Mouse (Mus musculus): ENCODE measurements at regions not wholly inside any gene's neighbourhood (a gene's known extent, or its start where the extent isn't known, plus 50 kb on each side); places are given as distances from the start of the nearest gene placed in this dataset.
A peak's percentile ranks its signal among the peaks of the same experiment; 100 is the strongest.

DNA sequence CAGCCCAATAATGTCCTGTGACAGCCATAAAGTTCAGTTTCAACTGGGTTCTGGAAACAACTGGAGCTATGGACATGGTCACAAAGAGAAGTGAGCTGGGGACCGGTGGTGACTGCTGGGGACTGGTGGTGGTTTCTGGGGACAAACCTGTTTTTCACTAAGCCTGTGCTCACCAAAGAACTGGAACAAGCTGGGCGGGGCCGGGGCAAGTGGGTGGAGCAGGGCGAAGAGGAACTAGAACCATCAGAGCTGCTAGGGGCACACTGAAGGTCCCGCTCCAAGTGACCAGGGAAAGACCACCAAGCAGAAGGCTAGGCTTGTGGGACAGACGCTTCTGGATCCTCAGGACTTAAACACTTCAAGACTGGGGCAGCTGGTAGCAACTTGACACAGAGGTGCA is 424.7 kb downstream of the Ptpru start:
- H3K4me2 ChIP-seq (replicated peaks), result no peak overlapping the region
- H3K9me3 ChIP-seq, result no peaks in the 10 kb centered on the region
- ATAC-seq (replicated peaks), result no peak
- no peaks in the 10 kb centered on the region for H3K27me3 ChIP-seq
- no peaks in the 10 kb centered on the region for H3K36me3 ChIP-seq
- 84% methylated on average over 6 of the region's 6 CpGs for WGBS
- no peak overlapping the region for H3K9ac ChIP-seq (replicated peaks)
- no peak overlapping the region for H3K27ac ChIP-seq (replicated peaks)
- no peak overlapping the region for H3K4me3 ChIP-seq
- H3K4me1 ChIP-seq, result peaks cover 25% of the 10 kb centered on the region

DNA sequence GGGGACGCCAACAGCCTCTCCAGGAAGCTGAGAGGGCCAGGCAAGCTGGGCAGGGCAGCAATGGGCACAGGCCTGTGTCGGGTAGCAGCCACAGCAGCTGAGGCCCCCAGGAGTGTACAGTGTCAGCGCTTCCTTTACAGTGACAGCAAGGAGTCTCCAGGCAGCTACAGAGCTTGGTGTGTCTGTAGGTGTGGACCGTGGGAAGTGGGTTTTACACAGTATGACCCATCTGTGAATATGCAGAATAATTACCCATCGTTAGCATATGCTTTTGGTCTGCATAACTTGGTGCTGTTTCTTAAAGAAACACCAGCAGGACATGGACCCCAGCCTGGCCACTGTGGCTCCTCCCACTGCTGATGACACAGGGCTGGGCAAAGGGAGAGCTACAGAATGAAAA is 422.6 kb downstream of the Ptpru start:
- WGBS, result 73% methylated on average over 5 of the region's 5 CpGs

DNA sequence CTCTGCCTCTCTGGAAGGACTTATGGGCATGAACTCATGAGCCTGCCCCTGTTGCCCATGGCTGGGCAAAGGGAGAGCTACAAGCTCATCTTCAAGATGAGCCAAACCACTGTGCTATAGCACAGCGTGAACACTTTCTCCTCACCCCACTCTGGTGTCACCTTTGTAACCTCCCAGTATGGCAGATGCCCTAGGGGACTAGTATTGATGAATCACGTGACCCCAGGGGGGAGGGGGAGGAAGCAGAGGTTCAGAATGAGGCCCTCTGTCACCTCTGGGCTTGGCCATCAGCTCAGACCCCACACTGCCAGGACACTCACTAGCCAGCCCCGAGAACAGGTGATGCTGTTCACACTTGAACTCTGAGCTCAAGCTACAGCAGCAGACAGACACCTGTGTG is 421.9 kb downstream of the Ptpru start:
- Histone ChIP-seq H3K27ac (replicated peaks) (no peak overlapping the region), H3K4me2 (replicated peaks) (no peak overlapping the region), H3K4me1 (peaks cover 25% of the 10 kb centered on the region), H3K36me3 (no peaks in the 10 kb centered on the region), H3K9me3 (no peaks in the 10 kb centered on the region), H3K27me3 (no peaks in the 10 kb centered on the region), H3K9ac (replicated peaks) (no peak overlapping the region), H3K4me3 (no peak overlapping the region)
- no peak for ATAC-seq (replicated peaks)
- 64% methylated on average over 3 of the region's 3 CpGs for WGBS

More for the DNA sequence above, 422.6 kb downstream of the Ptpru start:
- Histone ChIP-seq H3K4me2 (replicated peaks) (no peak overlapping the region), H3K4me1 (peaks cover 25% of the 10 kb centered on the region), H3K9ac (replicated peaks) (no peak overlapping the region), H3K36me3 (no peaks in the 10 kb centered on the region), H3K9me3 (no peaks in the 10 kb centered on the region), H3K4me3 (no peak overlapping the region), H3K27ac (replicated peaks) (no peak overlapping the region), H3K27me3 (no peaks in the 10 kb centered on the region)
- no peak for ATAC-seq (replicated peaks)

GRCm38 (mm10) chr4:131417159-131417748 is 420.8 kb downstream of the Ptpru start:
- WGBS, result 60% methylated on average over 14 of the region's 14 CpGs
- Histone ChIP-seq H3K36me3 (no peaks in the 10 kb centered on the region), H3K4me2 (replicated peaks) (no peak overlapping the region), H3K27ac (replicated peaks) (0 out of 2 replicates have a peak overlapping the region, but pooled peaks have one; percentile 25), H3K9me3 (no peaks in the 10 kb centered on the region), H3K9ac (replicated peaks) (no peak overlapping the region), H3K27me3 (no peaks in the 10 kb centered on the region), H3K4me3 (no peak overlapping the region), H3K4me1 (peaks cover 16% of the 10 kb centered on the region)
- ATAC-seq (replicated peaks), result no peak; the same call in 1 of the 2 replicates

DNA sequence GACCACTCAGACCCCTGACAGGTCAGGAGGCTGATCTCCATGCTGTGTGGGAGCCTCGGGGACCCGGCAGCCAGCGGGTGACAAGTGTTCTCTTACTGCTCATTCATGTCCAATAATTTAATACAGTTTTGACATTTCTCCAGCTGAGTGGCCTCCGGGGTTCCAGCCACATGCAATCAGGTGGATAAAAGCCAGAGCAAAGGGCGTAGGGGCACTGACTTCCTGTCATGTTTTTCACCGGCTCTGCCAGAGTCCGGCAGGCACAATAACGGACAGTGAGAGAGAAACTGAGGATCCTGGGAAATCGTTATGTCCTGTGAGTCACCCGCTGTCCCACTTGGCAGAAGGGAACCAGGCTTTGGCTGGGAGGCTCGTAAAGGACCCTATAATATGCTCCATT is 412.8 kb downstream of the Ptpru start:
- ATAC-seq (replicated peaks), result no peak

GRCm38 (mm10) chr4:131427871-131428270 is 410.2 kb downstream of the Ptpru start:
- H3K9me3 ChIP-seq, result no peaks in the 10 kb centered on the region
- peaks cover 13% of the 10 kb centered on the region for H3K4me1 ChIP-seq
- no peaks in the 10 kb centered on the region for H3K36me3 ChIP-seq
- H3K9ac ChIP-seq (replicated peaks), result no peak overlapping the region
- no peaks in the 10 kb centered on the region for H3K27me3 ChIP-seq
- ATAC-seq (replicated peaks), result no peak
- no peak overlapping the region for H3K4me2 ChIP-seq (replicated peaks)
- H3K4me3 ChIP-seq, result no peak overlapping the region
- H3K27ac ChIP-seq (replicated peaks), result no peak overlapping the region
- 95% methylated on average over 7 of the region's 7 CpGs for WGBS

More for the DNA sequence above, 412.8 kb downstream of the Ptpru start:
- no peak overlapping the region for H3K9ac ChIP-seq (replicated peaks)
- H3K4me2 ChIP-seq (replicated peaks), result no peak overlapping the region
- H3K36me3 ChIP-seq, result no peaks in the 10 kb centered on the region
- no peak overlapping the region for H3K4me3 ChIP-seq
- peaks cover 9% of the 10 kb centered on the region for H3K4me1 ChIP-seq
- H3K9me3 ChIP-seq, result no peaks in the 10 kb centered on the region
- no peaks in the 10 kb centered on the region for H3K27me3 ChIP-seq
- 56% methylated on average over 11 of the region's 11 CpGs for WGBS
- no peak overlapping the region for H3K27ac ChIP-seq (replicated peaks)

DNA sequence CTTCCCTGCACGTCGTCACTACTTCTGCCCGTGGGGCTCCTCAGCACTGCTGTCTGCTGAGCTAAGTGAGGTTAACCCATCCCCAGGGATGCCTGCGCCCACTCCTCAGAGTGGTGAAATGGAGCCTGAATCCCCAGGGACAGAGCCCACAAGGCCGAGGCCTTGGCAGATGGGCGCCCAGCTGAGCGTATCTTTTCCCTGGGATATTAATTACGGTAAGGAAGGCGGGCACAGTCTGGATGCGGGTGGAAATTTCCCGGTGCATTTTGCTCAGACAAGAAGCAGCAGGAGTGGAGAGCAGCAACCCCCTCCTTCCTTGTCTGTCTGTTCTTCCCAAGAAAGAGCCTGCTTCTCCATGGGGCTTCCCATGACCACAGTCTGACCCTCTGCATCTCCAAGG is 408.7 kb downstream of the Ptpru start:
- 0 out of 2 replicates have a peak, but pooled peaks have one; percentile 21 for ATAC-seq (replicated peaks)
- no peak overlapping the region for H3K4me3 ChIP-seq
- no peaks in the 10 kb centered on the region for H3K27me3 ChIP-seq
- no peak overlapping the region for H3K4me2 ChIP-seq (replicated peaks)
- H3K9ac ChIP-seq (replicated peaks), result no peak overlapping the region
- H3K4me1 ChIP-seq, result peaks cover 16% of the 10 kb centered on the region
- 0 out of 2 replicates have a peak overlapping the region, but pooled peaks have one; percentile 17 for H3K27ac ChIP-seq (replicated peaks)
- WGBS, result 47% methylated on average over 11 of the region's 11 CpGs
- no peaks in the 10 kb centered on the region for H3K36me3 ChIP-seq
- H3K9me3 ChIP-seq, result no peaks in the 10 kb centered on the region

GRCm38 (mm10) chr4:131430420-131430819 is 407.7 kb downstream of the Ptpru start:
- no peak for ATAC-seq (replicated peaks)
- H3K4me3 ChIP-seq, result no peak overlapping the region
- no peak overlapping the region for H3K4me2 ChIP-seq (replicated peaks)
- no peaks in the 10 kb centered on the region for H3K9me3 ChIP-seq
- no peak overlapping the region for H3K9ac ChIP-seq (replicated peaks)
- no peaks in the 10 kb centered on the region for H3K36me3 ChIP-seq
- no peak overlapping the region for H3K27ac ChIP-seq (replicated peaks)
- H3K27me3 ChIP-seq, result no peaks in the 10 kb centered on the region
- peaks cover 16% of the 10 kb centered on the region for H3K4me1 ChIP-seq
- WGBS, result 90% methylated on average over 1 of the region's 1 CpGs

DNA sequence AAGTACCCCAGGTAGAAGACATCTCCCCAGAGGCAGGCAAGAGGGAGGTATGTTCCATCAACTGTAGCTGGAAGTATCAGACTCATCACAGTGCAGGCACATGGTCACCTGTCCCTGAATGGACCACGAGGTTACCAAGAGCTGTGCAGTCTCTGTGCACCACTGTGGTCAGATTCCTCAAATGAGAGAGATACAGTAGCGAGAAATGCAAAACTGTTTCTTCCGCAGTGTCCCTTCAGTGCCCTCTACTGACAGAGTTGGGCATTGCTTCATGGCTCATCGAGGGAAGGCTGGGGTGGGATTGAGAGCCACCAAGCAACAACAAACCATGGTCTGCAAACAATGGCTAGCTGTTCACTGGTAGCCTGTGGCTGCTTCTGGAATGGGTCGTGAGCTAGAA is 406.9 kb downstream of the Ptpru start:
- Histone ChIP-seq H3K4me2 (replicated peaks) (no peak overlapping the region), H3K9ac (replicated peaks) (no peak overlapping the region), H3K9me3 (no peaks in the 10 kb centered on the region), H3K27ac (replicated peaks) (no peak overlapping the region), H3K36me3 (no peaks in the 10 kb centered on the region), H3K4me3 (no peak overlapping the region), H3K27me3 (no peaks in the 10 kb centered on the region), H3K4me1 (peaks cover 16% of the 10 kb centered on the region)
- peak; percentile 31 for ATAC-seq (replicated peaks)
- WGBS, result 4% methylated on average over 5 of the region's 5 CpGs

- peaks cover 16% of the 10 kb centered on the region for H3K4me1 ChIP-seq
- no peaks in the 10 kb centered on the region for H3K36me3 ChIP-seq
- H3K4me2 ChIP-seq (replicated peaks), result no peak overlapping the region
- no peak overlapping the region for H3K4me3 ChIP-seq
- ATAC-seq (replicated peaks), result no peak
- no peak overlapping the region for H3K9ac ChIP-seq (replicated peaks)
- no peaks in the 10 kb centered on the region for H3K9me3 ChIP-seq
- H3K27ac ChIP-seq (replicated peaks), result 0 out of 2 replicates have a peak overlapping the region, but pooled peaks have one; percentile 1
- 20% methylated on average over 13 of the region's 13 CpGs for WGBS
- H3K27me3 ChIP-seq, result no peaks in the 10 kb centered on the region
Observed at GRCm38 (mm10) chr4:131432591-131433177, 405.4 kb downstream of the Ptpru start.

GRCm38 (mm10) chr4:131435222-131435621 is 402.9 kb downstream of the Ptpru start:
- Histone ChIP-seq H3K27ac (replicated peaks) (no peak overlapping the region), H3K9me3 (no peaks in the 10 kb centered on the region), H3K4me1 (peaks cover 9% of the 10 kb centered on the region), H3K4me3 (no peak overlapping the region), H3K9ac (replicated peaks) (no peak overlapping the region), H3K4me2 (replicated peaks) (no peak overlapping the region), H3K36me3 (no peaks in the 10 kb centered on the region), H3K27me3 (no peaks in the 10 kb centered on the region)
- ATAC-seq (replicated peaks), result no peak
- WGBS, result 80% methylated on average over 12 of the region's 12 CpGs

DNA sequence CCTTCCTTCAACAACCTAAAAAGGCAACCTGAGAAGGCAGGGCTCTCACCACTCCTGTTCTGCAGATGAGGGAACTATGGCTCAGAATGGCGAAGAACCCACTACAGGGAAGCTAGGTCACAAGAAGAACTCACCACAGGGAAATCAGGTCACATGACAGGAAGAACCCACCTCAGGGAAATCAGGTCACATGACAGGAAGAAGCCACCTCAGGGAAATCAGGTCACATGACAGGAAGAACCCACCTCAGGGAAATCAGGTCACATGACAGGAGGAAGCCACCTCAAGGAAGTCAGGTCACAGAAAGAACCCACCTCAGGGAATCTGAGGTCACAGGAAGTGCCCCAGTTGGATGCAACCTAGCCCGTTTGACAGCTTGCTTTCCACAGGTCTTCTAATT is 399.7 kb downstream of the Ptpru start:
- H3K4me1 ChIP-seq, result no peaks in the 10 kb centered on the region
- H3K36me3 ChIP-seq, result no peaks in the 10 kb centered on the region
- H3K4me2 ChIP-seq (replicated peaks), result no peak overlapping the region
- no peak for ATAC-seq (replicated peaks)
- no peaks in the 10 kb centered on the region for H3K27me3 ChIP-seq
- no peak overlapping the region for H3K9ac ChIP-seq (replicated peaks)
- H3K27ac ChIP-seq (replicated peaks), result no peak overlapping the region
- WGBS, result 90% methylated on average over 2 of the region's 2 CpGs
- H3K4me3 ChIP-seq, result no peak overlapping the region
- H3K9me3 ChIP-seq, result no peaks in the 10 kb centered on the region

DNA sequence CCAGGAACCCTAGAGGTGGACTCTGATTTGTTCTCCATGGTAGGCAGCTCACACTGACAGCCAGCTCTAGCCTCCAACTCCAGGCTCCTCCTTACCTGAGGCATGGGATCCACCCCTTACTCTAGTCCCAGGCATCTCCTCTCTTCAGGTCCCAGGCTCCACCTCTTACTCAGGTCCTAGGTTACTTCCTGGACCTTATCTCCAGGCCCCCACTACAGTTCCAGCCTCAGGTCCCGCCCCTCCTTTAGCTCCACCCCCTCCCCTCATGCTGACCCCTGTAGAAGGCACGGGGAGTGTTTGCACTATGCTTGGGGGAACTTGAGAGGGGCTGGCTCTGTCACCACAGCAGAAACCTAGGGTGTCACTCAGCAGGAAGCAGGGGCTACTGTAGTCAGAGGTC is 399.2 kb downstream of the Ptpru start:
- no peaks in the 10 kb centered on the region for H3K27me3 ChIP-seq
- H3K4me3 ChIP-seq, result no peak overlapping the region
- no peaks in the 10 kb centered on the region for H3K36me3 ChIP-seq
- no peak overlapping the region for H3K27ac ChIP-seq (replicated peaks)
- ATAC-seq (replicated peaks), result no peak
- H3K4me2 ChIP-seq (replicated peaks), result no peak overlapping the region
- H3K9me3 ChIP-seq, result no peaks in the 10 kb centered on the region
- WGBS, result 40% methylated on average over 2 of the region's 2 CpGs
- no peaks in the 10 kb centered on the region for H3K4me1 ChIP-seq
- no peak overlapping the region for H3K9ac ChIP-seq (replicated peaks)
